Mouse (Mus musculus): ENCODE data around the gene Adh1. TPM values are rescaled to one million over a fixed set of nuclear protein-coding genes. Genes with fewer than 3 reads are reported as not detected.

The Adh1 gene
- total and polyA plus RNA-seq, 2 experiments from 2014 or later: 3.2 to 4.2 TPM

GRCm38 (mm10) chr3:138263154-138263930 lies 2.6 kb downstream of the Adh1 start:
- H3K9me3 ChIP-seq (ENCODE audit: low read length): no peaks in the 10 kb centered on the region
- 81% methylated on average over 5 of the region's 5 CpGs for WGBS
- TF ChIP-seq CTCF (IDR thresholded peaks at IDR 0.05): no peak
- H3K36me3 ChIP-seq (ENCODE audit: insufficient read depth, low read length): no peaks in the 10 kb centered on the region
- H3K27ac ChIP-seq (ENCODE audit: low read depth, low read length): no peak overlapping the region
- H3K27me3 ChIP-seq (ENCODE audit: insufficient read depth, low read length): no peaks in the 10 kb centered on the region
- no peak overlapping the region for H3K4me3 ChIP-seq (ENCODE audit: low read depth, low read length)
- no peak for ATAC-seq (ENCODE audit: low FRiP score)
- no peak overlapping the region for H3K9ac ChIP-seq (replicated peaks; ENCODE audit: low read length, poor library complexity, severe bottlenecking)
- no peaks in the 10 kb centered on the region for H3K4me1 ChIP-seq (ENCODE audit: insufficient read depth, low read length)
- H3K4me2 ChIP-seq (ENCODE audit: low read depth, low read length, poor library complexity, severe bottlenecking): no peak overlapping the region
- DNase-seq (ENCODE audit: low spot score): no peak

GRCm38 (mm10) chr3:138264648-138265047 lies 3.9 kb downstream of the Adh1 start:
- TF ChIP-seq CTCF (IDR thresholded peaks at IDR 0.05): no peak
- 66% methylated on average over 3 of the region's 3 CpGs for WGBS
- Histone ChIP-seq H3K4me2 (ENCODE audit: low read depth, low read length, poor library complexity, severe bottlenecking) (no peak overlapping the region), H3K4me3 (ENCODE audit: low read depth, low read length) (no peak overlapping the region), H3K27me3 (ENCODE audit: insufficient read depth, low read length) (no peaks in the 10 kb centered on the region), H3K27ac (ENCODE audit: low read depth, low read length) (no peak overlapping the region), H3K9ac (replicated peaks; ENCODE audit: low read length, poor library complexity, severe bottlenecking) (no peak overlapping the region), H3K9me3 (ENCODE audit: low read length) (no peaks in the 10 kb centered on the region), H3K4me1 (ENCODE audit: insufficient read depth, low read length) (no peaks in the 10 kb centered on the region), H3K36me3 (ENCODE audit: insufficient read depth, low read length) (no peaks in the 10 kb centered on the region)
- DNase-seq (ENCODE audit: low spot score) (no peak), ATAC-seq (ENCODE audit: low FRiP score) (no peak)

GRCm38 (mm10) chr3:138270507-138270906 lies 9.7 kb downstream of the Adh1 start:
- H3K4me2 ChIP-seq (ENCODE audit: low read depth, low read length, poor library complexity, severe bottlenecking): no peak overlapping the region
- no peak overlapping the region for H3K9ac ChIP-seq (replicated peaks; ENCODE audit: low read length, poor library complexity, severe bottlenecking)
- no peaks in the 10 kb centered on the region for H3K36me3 ChIP-seq (ENCODE audit: insufficient read depth, low read length)
- H3K9me3 ChIP-seq (ENCODE audit: low read length): no peaks in the 10 kb centered on the region
- no peaks in the 10 kb centered on the region for H3K4me1 ChIP-seq (ENCODE audit: insufficient read depth, low read length)
- no peak overlapping the region for H3K4me3 ChIP-seq (ENCODE audit: low read depth, low read length)
- H3K27ac ChIP-seq (ENCODE audit: low read depth, low read length): no peak overlapping the region
- no peaks in the 10 kb centered on the region for H3K27me3 ChIP-seq (ENCODE audit: insufficient read depth, low read length)
- 42% methylated on average over 1 of the region's 1 CpGs for WGBS
- no peak for ATAC-seq (ENCODE audit: low FRiP score)
- DNase-seq (ENCODE audit: low spot score): no peak
- no peak for TF ChIP-seq CTCF (IDR thresholded peaks at IDR 0.05)

- Histone ChIP-seq H3K4me3 (ENCODE audit: low read depth, low read length) (no peak overlapping the region), H3K4me1 (ENCODE audit: insufficient read depth, low read length) (no peaks in the 10 kb centered on the region), H3K27me3 (ENCODE audit: insufficient read depth, low read length) (no peaks in the 10 kb centered on the region), H3K4me2 (ENCODE audit: low read depth, low read length, poor library complexity, severe bottlenecking) (no peak overlapping the region), H3K9me3 (ENCODE audit: low read length) (no peaks in the 10 kb centered on the region), H3K9ac (replicated peaks; ENCODE audit: low read length, poor library complexity, severe bottlenecking) (no peak overlapping the region), H3K27ac (ENCODE audit: low read depth, low read length) (no peak overlapping the region), H3K36me3 (ENCODE audit: insufficient read depth, low read length) (no peaks in the 10 kb centered on the region)
- 100% methylated on average over 2 of the region's 2 CpGs for WGBS
- no peak for TF ChIP-seq CTCF (IDR thresholded peaks at IDR 0.05)
- DNase-seq (ENCODE audit: low spot score) (no peak), ATAC-seq (ENCODE audit: low FRiP score) (no peak)
Measured at GRCm38 (mm10) chr3:138271297-138271696, 10.5 kb downstream of the Adh1 start.

GRCm38 (mm10) chr3:138273080-138273479 lies 12.3 kb downstream of the Adh1 start:
- Histone ChIP-seq H3K9ac (replicated peaks; ENCODE audit: low read length, poor library complexity, severe bottlenecking) (no peak overlapping the region), H3K4me2 (ENCODE audit: low read depth, low read length, poor library complexity, severe bottlenecking) (no peak overlapping the region), H3K36me3 (ENCODE audit: insufficient read depth, low read length) (no peaks in the 10 kb centered on the region), H3K27me3 (ENCODE audit: insufficient read depth, low read length) (no peaks in the 10 kb centered on the region), H3K9me3 (ENCODE audit: low read length) (no peaks in the 10 kb centered on the region), H3K4me3 (ENCODE audit: low read depth, low read length) (no peak overlapping the region), H3K27ac (ENCODE audit: low read depth, low read length) (no peak overlapping the region), H3K4me1 (ENCODE audit: insufficient read depth, low read length) (no peaks in the 10 kb centered on the region)
- no peak for TF ChIP-seq CTCF (IDR thresholded peaks at IDR 0.05)
- WGBS: 89% methylated on average over 7 of the region's 7 CpGs
- ATAC-seq (ENCODE audit: low FRiP score) (no peak), DNase-seq (ENCODE audit: low spot score) (no peak)

- TF ChIP-seq CTCF (IDR thresholded peaks at IDR 0.05): no peak
- Histone ChIP-seq H3K27ac (ENCODE audit: low read depth, low read length) (no peak overlapping the region), H3K4me2 (ENCODE audit: low read depth, low read length, poor library complexity, severe bottlenecking) (no peak overlapping the region), H3K4me1 (ENCODE audit: insufficient read depth, low read length) (no peaks in the 10 kb centered on the region), H3K9ac (replicated peaks; ENCODE audit: low read length, poor library complexity, severe bottlenecking) (no peak overlapping the region), H3K4me3 (ENCODE audit: low read depth, low read length) (no peak overlapping the region), H3K27me3 (ENCODE audit: insufficient read depth, low read length) (no peaks in the 10 kb centered on the region), H3K9me3 (ENCODE audit: low read length) (no peaks in the 10 kb centered on the region), H3K36me3 (ENCODE audit: insufficient read depth, low read length) (no peaks in the 10 kb centered on the region)
- 83% methylated on average over 3 of the region's 3 CpGs for WGBS
- no peak for ATAC-seq (ENCODE audit: low FRiP score)
- DNase-seq (ENCODE audit: low spot score): no peak
Measured at GRCm38 (mm10) chr3:138275100-138275499, 14.3 kb downstream of the Adh1 start.

All from midbrain, postnatal 0 days (tissue).